ENCODE assay signal across 22 mouse cellular contexts in the genomic region with DNA sequence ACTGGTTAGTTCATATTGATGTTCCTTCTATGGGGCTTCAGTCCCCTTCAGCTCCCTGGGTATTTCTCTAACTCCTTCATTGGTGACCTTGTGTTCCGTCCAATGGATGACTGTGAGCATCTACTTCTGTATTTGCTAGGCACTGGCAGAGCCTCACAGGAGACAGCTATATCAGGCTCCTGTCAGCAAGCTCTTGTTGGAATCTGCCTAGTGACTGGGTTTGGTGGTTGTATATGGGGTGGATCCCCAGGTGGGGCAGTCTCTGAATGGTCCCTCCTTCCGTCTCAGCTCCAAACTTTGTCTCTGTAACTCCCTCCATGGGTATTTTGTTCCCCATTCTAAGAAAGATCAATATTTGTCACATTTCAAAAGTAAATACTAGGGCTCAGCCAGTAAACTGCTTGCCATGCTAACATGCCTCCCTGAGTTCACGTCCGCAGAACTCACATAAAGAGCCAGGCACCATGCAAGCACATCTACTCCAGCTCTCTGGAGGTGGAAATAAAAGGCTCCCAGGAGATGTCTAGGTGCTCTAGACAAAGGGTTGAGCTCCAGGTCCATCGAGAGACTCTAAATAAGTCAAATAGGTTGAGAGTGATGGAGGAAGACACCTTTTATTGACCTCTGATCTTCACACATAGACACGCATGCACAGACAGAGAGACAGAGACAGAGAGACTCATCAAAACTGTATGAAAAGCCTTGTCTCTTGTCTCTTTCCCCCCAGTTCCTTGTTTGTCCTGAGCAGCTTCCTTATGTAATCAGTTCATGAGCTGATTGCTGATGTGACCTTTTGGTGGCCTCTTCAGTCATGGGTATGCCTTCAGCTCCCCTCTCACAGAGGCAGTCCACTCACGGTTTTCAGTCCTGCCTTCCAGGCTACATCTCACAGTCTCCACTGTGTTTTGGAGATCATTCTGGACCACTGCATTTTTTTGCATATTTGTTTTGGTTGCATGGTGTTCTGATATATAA.
"Had no signal": no experiment of that assay in that cellular context is flagged by ENCODE, and none has a peak within 500 bp of the region (broad histone marks: within the 10 kb centered on the region; RNA-seq: fewer than 3 reads in every experiment).

No protein-coding gene starts in this region.

- H3K27me3 ChIP-seq: limb, embryonic 13.5 days; liver, embryonic 13.5 days; lung, embryonic 15.5 days; midbrain, embryonic 12.5 days; midbrain, embryonic 15.5 days; neural tube, embryonic 13.5 days; stomach, embryonic 15.5 days had no signal

- H3K27ac ChIP-seq: kidney, postnatal 0 days; layer of hippocampus, adult 2 months; limb, embryonic 10.5 days; limb, embryonic 13.5 days; liver, embryonic 13.5 days; lung, embryonic 15.5 days; macrophage; midbrain, embryonic 12.5 days; midbrain, embryonic 15.5 days; neural tube, embryonic 13.5 days; stomach, embryonic 15.5 days had no signal

- H3K9ac ChIP-seq: limb, embryonic 13.5 days; liver, embryonic 13.5 days; lung, embryonic 15.5 days; midbrain, embryonic 12.5 days; midbrain, embryonic 15.5 days; neural tube, embryonic 13.5 days; stomach, embryonic 15.5 days had no signal

- H3K4me2 ChIP-seq: limb, embryonic 13.5 days; liver, embryonic 13.5 days; lung, embryonic 15.5 days; midbrain, embryonic 12.5 days; midbrain, embryonic 15.5 days; neural tube, embryonic 13.5 days; stomach, embryonic 15.5 days had no signal

- H3K36me3 ChIP-seq: limb, embryonic 10.5 days; limb, embryonic 13.5 days; liver, embryonic 13.5 days; lung, embryonic 15.5 days; midbrain, embryonic 12.5 days; midbrain, embryonic 15.5 days; neural tube, embryonic 13.5 days; stomach, embryonic 15.5 days had no signal

- H3K4me3 ChIP-seq: layer of hippocampus, adult 2 months; limb, embryonic 10.5 days; limb, embryonic 13.5 days; liver, embryonic 13.5 days; lung, embryonic 15.5 days; midbrain, embryonic 12.5 days; midbrain, embryonic 15.5 days; myocyte; neural tube, embryonic 13.5 days; stomach, embryonic 15.5 days had no signal

- ATAC-seq: intestine, postnatal 0 days; midbrain, embryonic 15.5 days had no signal

- DNase-seq: kidney, adult 2 months; kidney, postnatal 25 days; layer of hippocampus, adult 9-11 months; liver, embryonic 13.5 days; lung, adult 18-20 months; lung, postnatal 10 days; retina, postnatal 1 day; right cerebral cortex, postnatal 25 days; spleen, adult 18-20 months; thymus, postnatal 25 days had no signal

- H3K4me1 ChIP-seq: limb, embryonic 10.5 days; limb, embryonic 13.5 days; liver, embryonic 13.5 days; lung, embryonic 15.5 days; midbrain, embryonic 12.5 days; midbrain, embryonic 15.5 days; neural tube, embryonic 13.5 days; stomach, embryonic 15.5 days had no signal

- H3K9me3 ChIP-seq: limb, embryonic 10.5 days; limb, embryonic 13.5 days; liver, embryonic 13.5 days; lung, embryonic 15.5 days; midbrain, embryonic 12.5 days; midbrain, embryonic 15.5 days; neural tube, embryonic 13.5 days; stomach, embryonic 15.5 days had no signal
